Mouse (Mus musculus): ENCODE data around the gene Abcd4. TPM values are rescaled to one million over a fixed set of nuclear protein-coding genes. Genes with fewer than 3 reads are reported as not detected.

The Abcd4 gene
- total RNA-seq, 2 experiments from 2014 or later = 4.2 to 5.9 TPM

- no peak for DNase-seq
Measured at GRCm38 (mm10) chr12:84571466-84572340, 45.5 kb downstream of the Abcd4 start.

DNA sequence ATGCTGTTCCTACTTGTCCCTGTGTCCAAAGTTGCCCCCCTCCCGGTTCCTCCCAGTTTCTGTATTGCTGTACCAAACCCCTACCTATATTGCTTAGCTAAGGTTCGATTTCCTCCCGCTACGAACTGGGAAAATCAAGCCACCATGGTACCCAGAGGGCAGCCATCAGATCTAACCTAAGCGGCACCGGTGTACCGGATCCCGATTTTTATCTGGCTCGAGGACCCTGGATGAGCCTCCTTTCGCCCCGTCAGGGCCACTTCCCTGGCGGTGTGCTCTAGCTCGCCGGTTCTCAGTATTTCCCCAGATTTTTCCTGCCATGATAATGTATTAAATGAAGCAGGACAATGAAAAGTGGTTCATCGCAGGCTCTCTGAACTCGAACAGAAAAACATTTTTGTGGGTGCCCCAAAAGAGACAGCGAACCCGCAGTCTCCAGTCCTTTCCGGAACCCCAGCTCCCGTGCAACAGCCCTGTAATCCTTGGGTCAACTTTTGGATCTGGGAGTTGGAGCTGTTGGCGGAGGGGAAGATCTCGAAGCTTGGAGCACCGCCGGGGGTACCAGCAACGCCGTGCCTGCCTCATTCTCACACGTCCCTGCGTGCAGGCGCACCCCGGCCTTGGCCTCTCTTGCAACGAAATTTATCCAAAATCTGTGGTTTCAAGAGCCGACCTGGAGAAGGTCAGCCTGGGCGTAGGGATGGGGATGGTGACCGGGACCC lies 46.4 kb downstream of the Abcd4 start:
- no peak for DNase-seq

DNA sequence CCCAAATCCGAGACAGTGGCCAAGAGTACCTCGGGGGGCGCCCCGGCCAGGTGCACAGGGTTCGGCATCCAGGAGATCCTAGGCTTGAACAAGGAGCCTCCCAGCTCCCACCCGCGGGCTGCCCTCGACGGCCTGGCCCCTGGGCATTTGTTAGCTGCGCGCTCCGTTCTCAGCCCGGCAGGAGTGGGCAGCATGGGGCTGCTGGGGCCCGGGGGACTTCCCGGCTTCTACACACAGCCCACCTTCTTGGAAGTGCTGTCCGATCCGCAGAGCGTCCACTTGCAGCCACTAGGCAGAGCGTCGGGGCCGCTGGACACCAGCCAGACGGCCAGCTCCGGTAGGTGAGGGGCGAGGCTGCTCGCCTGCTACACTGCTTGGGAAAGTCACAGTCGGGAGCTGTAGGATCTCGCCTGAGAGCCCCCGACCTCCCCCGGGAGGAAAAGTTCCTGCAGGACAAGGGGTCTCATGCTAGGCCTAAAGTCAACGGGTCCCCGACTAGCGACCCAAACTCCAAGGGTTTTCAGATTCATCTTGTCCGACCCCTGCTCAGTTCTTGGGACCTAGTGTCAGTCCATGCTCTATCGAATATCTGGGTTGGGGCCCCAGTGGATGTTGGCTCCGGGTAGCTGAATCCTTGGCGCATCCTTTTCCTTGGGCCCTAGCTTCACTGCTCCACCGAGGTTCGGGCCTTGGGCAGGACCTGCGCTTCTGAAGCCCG lies 47.1 kb downstream of the Abcd4 start:
- no peak for DNase-seq

DNA sequence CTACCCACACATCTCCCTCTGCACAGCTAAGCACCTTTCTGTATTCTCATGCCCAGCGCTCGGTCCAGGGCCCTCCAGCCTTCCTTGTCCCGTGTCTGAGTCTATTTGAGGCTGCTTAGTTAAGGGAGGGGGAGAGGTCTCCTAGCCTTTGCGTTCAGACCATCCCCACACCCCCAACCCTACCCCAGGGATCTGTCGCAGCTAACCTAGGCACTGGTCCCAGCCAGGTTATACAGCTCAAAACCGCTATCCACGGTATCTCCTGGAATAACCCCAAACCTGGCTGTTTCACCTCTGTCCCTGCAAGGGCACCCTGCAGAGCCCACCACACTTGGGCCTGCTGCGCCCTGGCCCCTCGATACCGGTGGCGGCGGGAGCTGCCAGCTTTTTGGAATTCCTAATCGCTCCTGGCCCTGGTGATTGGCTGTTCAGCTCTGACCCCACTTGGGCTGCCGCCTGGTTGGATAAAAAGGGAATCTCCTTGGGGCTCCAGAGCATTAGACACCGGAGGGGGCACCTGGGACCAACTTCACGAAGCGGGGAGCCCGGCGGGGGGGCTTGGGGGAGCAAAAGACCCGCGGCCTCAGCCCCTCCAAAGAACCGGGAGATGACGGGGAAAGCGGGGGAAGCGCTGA lies 47.8 kb downstream of the Abcd4 start, which contains the start of gene Vsx2:
Gene Vsx2 (plus strand): TSS at position 427 of the 635 bp plus-strand sequence.
- no peak for DNase-seq

DNA sequence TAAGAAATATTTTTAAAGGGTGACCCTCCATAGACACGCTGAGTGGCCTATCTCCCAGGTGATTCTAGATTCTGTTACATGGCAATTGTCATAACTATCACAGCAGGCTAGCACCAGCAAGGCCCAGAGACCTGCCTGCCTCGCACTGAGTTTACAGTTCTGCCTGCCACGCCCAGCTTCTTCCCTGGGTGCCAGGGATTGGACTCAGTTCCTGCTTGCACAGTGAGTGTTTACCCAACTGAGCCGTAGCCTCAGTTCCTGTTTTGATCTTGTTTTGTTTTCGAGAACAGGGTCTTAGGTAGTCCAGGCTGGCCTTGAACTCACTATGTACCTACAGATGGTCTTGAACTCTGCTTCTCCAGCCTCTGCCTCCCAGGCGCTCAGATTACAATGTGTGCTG lies 49.6 kb downstream of the Abcd4 start:
- DNase-seq = no peak

DNA sequence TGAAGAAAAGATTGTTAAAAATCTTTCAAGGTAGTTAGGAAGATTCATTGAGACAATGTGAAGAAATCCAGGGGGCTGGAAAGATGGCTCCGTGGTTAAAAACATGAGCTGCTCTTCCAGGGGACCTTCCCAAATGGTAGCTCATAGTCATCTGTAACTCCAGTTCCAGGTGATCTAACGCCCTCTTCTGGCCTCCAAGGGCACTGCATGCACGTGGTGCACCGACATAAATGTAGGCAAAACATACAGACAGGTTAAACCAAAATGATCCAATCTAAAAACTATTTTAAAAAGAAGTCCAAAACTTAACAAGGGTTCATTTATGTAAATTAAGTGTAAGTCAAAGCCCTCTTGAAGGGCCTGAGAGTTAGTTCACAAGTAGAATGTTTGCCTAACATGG lies 54.7 kb downstream of the Abcd4 start:
- DNase-seq = no peak

GRCm38 (mm10) chr12:84555218-84555617 lies 62.0 kb downstream of the Abcd4 start:
- no peak for DNase-seq

Other genes with a start within 250 kb of the Abcd4 start
- gene Entpd5, start 208.4 kb downstream of the Abcd4 start, total RNA-seq (2021) = 10 to 100 TPM; 11.3 to 16.7 TPM
- gene Bbof1, start 208.3 kb downstream of the Abcd4 start, total RNA-seq (2021) = 1 to 10 TPM; 1.2 to 1.7 TPM
- 1 to 10 TPM; 6.1 to 6.4 TPM for gene Rnf113a2, start 200.2 kb downstream of the Abcd4 start, total RNA-seq (2021)
- gene Aldh6a1, start 166.4 kb downstream of the Abcd4 start, total RNA-seq (2021) = 10 to 100 TPM; 78.8 to 88.1 TPM
- gene Lin52, start 166.0 kb downstream of the Abcd4 start, total RNA-seq (2021) = 1 to 10 TPM; 7.4 to 8.5 TPM
- gene Vsx2, start 47.7 kb downstream of the Abcd4 start, total RNA-seq (2021) = not detected
- not detected for gene Vrtn, start 23.6 kb upstream of the Abcd4 start, total RNA-seq (2021)
- gene Syndig1l, start 81.4 kb upstream of the Abcd4 start, total RNA-seq (2021) = not detected
- gene Npc2, start 155.7 kb upstream of the Abcd4 start, total RNA-seq (2021) = 10 to 100 TPM; 13.8 to 20.0 TPM
- gene Isca2, start 155.8 kb upstream of the Abcd4 start, total RNA-seq (2021) = 10 to 100 TPM; 39.9 to 52.4 TPM

Data from gastrocnemius, postnatal 25 days (tissue).